Mouse (Mus musculus) Muller cell, postnatal 12 days (primary cell): ENCODE results near the gene Spns2.

Experiments
- DNase-seq: peaks from one replicate; pipeline ENCODE4 v3.0.0-alpha.2; 2015; ENCODE audit errors: inconsistent ontology term

The Spns2 gene

GRCm38 (mm10) chr11:72489881-72490301 is at the start of gene Spns2:
Gene Spns2 (minus strand): TSS chr11:72489904.
- peak; percentile 86 for DNase-seq

DNA sequence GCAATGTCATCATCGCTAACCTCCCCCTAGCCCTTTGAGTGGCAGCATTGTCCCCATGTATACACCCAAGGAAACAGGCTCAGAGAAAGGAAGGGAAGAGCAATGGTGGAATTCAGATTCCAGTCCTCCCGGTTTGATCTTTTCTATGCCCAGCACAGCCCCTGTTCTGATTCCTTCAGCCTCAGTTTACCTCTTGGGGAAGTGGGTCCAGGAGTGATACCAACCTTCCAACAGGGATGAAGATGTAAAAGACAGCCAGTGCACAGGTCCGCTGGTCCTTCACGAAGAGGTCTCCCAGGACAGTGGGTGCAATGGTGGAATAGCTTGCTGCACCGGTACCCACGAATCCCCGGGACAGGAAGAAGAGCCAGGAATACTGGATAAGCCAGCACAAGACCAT is 49.1 kb upstream of the Spns2 start:
- no peak for DNase-seq

GRCm38 (mm10) chr11:72538037-72538755 is 48.5 kb upstream of the Spns2 start:
- no peak for DNase-seq

DNA sequence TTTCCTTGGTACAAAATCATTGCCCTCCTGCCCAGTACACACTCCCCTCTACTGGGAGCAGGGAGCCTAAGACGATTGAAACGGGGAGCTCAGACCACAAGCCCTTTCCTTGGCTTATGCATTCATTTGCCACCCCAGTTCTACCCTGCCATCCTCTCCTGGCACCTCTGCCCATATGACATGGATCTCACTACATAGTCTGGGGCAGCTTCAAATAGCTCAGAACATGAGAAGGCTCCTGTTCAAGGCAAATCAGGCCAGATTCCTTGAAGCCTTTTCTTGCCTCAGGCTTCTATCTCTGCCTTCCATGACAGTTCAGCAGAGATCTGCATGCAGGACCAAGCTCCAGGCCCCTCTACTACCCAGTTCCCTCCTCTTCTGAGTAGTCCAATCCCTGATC is 47.8 kb upstream of the Spns2 start:
- DNase-seq, result no peak

DNA sequence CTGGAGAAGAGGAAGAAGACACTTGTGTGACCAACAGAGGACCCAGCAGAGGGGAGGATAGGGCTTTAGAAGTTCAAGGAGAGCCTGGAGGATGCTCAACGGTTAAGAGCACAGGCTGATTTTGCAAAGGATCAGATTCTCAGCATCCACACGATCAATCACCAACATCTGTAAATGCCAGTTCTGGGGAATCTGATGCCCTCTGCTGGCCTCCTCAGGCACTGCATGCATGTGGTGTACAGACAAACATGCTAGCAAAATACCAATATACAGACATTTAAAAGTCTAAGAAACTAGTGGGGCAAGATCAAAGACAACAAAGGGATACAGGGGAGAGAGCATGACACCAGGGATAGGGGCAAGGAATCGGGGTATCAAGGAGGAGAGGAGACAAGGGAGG is 45.8 kb upstream of the Spns2 start:
- DNase-seq, result no peak

DNA sequence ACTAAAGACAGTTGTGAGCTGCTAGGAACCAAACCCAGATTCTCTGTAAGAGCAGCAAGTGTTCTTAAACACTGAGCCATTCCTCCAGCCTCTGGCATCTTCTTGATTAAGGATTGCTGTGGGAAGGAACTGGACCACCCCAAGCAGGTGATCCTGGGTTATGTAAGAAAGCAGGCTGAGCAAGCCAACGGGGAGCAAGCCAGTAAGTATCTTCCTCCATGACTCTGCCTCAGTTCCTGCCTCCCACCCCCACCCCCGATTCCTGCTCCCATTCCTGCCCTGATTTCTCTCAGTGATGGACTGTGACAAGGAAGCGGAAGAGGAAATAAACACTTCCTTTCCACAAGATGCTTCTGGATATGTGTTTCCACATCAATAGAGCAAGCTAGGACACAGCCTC is 43.2 kb upstream of the Spns2 start:
- DNase-seq, result no peak

DNA sequence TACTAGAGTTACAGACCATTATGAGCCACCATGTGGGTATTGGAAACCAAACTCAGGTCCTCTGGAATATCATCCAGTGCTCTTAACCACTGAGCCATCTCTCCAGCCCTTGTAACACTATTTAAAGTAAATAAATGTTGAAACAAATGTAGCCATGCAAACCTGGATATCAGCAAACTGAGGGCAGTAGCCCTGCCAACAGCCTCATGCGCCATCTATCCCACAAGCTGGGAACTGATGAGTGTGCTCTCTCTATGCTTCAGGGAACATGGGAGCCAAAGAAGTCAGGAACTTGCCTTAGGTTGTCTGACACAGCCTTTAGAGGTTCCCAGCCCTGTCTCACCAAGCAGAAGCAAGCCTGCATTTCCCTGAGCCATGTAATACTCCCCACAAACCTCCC is 41.9 kb upstream of the Spns2 start:
- no peak for DNase-seq

DNA sequence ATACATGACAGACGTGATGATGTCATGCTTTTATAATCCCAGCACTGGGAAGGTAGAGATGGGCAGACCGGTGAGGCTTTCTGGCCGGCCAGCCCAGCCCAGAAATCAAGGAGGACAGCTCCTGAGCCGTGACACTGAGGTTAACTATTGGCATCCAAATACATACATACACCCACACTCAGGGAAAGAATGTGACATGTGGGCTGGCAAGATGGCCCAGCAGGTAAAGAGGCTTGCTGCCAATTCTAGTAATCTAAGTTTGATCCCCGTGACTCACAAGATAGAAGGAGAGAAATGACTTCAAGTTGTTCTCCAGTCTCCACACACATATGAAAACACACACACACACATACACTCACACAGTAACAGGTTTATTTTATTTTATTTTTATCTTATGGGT is 41.4 kb upstream of the Spns2 start:
- DNase-seq, result no peak

DNA sequence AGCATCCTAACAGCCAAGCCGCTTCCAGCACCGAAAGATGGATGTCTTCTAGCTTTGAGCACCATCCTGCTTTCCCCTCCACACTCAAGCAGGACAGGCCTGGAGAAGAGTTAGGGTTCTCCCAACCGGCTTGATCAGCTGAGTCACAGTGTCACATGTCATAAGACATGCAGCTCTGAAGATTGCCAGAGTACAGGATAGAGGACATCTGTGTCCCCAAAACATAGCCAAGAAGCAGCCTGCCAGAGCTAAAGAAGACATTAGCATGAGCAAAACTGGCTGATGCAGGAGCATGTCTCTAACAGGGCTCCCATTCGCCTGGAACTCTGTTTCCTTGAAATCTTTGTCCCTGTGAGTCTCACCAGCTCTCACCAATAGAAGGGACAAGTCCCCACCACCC is 36.5 kb upstream of the Spns2 start:
- no peak for DNase-seq

- no peak for DNase-seq
These were observed 34.0 kb upstream of the Spns2 start for GRCm38 (mm10) chr11:72523711-72524110.

DNA sequence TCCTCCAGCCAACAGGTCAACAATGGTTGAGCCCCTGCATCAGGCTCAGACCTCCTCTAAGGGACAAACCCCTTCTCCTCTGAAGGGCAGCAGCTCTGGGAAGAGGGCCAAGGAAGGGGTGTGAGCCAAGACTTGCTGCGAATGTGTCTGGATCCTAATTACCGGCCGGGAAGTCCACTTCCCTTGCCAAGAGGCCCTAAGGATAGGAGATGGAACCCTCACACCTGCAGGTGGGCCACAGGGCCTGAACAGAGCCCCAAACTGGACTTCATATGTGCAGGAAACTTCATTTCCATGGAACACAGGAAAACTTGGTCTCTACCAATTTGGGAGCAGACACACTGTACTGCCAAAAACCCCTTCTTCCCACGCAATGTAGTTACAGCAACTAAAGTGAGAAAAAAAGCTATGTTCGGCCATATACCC is 32.9 kb upstream of the Spns2 start:
- DNase-seq, result peak; percentile 77

DNA sequence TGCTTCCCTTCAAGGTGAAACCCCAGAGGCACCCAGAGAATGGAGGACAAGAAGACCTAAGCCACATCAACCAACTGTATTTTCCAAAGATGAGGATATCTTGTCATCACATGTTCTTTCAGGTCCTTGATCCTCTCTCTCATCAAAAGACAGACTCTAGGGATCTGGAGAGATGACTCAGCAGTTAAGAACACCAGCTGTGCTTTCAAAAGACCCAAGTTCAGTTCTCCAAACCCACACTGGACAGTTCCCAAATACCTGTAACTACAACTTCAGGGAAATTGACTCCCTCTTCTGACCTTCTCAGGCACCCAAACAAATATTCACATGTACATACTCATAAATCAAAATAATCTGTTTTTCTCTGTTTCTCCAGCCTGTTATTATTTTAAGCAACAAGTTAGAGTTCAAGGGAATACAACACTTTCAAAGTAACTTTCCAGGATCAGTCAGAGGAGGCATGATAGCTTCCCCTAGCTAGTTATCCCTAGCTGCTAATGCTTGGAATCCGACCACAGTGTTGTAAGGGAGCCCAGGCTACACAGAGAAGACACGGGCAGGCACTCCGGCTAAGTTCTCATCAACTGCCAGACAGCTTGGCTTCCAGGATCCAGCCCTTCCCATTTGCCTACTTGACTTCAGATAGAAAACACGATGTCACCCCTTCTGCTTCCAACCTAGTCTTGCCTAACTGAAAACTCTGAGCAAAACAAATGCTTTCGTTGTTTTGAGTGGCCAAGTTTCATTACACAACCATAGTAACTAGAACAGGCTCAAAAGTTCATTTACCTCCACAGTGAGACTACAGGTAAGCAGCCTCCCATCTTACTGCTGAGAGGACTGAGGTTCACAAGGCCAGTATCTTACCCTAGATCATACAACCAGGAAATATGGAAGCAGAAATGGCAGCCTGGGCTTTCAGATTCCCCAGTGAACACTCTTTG is 32.2 kb upstream of the Spns2 start:
- DNase-seq, result no peak

- DNase-seq, result peak; percentile 49
These were observed 30.2 kb upstream of the Spns2 start for GRCm38 (mm10) chr11:72519895-72520294.

- no peak for DNase-seq
These were observed 29.5 kb upstream of the Spns2 start for GRCm38 (mm10) chr11:72519189-72519588.

DNA sequence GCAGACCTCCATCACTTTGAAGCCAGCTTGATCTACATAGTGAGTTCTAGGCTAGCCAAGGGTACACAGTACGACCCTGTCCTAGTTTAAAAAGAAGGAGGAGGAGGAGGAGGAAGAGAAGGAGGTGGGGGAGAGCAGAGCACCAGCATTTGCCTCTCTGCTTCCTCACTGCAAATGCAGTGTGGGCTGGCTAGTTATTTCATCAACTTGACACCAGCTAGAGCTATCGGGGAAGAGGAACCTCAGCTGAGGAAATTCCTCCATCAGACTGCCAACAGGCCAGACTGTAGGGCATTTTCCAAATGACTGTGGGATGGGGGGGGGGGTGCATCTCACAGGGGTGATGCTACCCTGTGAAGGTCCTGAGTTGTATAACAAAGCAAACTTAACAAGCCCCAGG is 28.7 kb upstream of the Spns2 start:
- DNase-seq, result no peak

GRCm38 (mm10) chr11:72514967-72515366 is 25.3 kb upstream of the Spns2 start:
- DNase-seq, result no peak

DNA sequence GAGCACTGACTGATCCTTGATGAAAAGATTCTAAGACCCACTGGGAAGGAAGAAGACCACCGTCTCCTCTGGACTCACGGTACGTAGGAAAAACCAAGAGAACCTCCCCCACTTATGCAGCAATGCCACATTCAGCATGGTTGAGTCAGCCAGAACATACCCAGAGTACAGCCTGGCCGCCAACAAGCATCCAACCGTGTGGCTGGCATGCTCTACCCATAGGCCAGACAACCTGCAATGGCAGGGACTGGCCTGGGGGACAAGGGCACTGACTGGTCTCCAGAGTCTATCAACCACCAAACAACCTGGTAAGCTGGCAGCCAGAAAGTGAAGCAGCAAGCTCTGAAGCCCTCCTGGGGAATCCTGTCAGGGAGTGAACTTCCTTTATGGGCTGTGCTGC is 18.9 kb upstream of the Spns2 start:
- no peak for DNase-seq

DNA sequence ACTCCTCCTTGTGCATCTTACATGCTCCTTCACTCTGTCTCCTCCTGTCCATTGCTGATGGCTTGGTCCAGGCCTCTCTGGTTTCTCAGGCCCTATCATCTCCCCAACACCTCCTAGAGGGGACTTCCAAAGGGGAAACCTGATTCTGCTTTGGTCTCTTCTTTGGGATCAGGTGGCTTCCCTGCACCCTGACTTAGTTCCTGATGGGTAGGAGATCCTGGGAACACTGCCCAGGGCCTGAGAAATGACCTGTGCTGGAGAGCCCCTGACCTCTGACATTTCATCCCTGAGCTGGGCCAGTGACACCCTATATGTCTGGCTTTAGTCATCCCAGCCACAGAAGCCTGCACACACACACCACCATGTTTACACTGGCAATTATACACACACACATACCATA is 17.9 kb upstream of the Spns2 start:
- DNase-seq, result no peak

DNA sequence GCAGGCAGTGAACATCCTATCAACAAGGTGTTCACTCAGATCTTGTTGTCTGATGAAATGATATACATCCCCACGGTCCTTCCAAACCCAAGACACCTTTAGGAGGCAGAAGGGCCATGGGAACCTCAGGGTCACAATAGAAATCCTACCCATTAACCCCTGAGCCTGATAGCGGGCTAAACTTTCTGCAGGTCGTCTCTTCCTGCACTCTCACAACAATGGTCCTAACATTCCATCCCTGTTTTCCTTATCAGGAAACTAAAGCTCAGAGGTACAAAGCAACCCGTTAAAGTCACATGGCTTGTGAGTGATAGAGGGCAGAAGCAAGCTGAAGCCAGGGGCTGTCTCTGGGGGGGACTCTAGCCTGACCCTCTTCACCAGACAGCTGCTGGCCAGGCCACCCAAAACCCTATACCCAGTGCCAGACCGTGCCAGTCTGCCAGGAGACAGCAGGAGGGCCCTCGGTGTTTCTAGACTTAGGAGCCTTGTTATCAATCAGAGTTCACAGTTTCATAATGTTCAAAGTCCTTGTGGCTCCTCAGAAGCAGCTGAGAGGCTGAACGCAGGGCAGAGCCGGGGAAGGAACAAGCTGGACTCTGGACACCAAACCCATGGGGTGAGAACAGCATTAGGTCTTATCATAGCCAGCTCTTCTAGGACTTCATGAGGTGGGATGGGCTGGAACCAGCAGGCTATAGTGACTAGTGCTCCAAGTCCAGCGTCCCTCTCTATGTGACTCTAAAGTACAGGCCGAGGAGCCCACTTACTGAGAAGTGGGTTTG is 14.5 kb upstream of the Spns2 start:
- no peak for DNase-seq

DNA sequence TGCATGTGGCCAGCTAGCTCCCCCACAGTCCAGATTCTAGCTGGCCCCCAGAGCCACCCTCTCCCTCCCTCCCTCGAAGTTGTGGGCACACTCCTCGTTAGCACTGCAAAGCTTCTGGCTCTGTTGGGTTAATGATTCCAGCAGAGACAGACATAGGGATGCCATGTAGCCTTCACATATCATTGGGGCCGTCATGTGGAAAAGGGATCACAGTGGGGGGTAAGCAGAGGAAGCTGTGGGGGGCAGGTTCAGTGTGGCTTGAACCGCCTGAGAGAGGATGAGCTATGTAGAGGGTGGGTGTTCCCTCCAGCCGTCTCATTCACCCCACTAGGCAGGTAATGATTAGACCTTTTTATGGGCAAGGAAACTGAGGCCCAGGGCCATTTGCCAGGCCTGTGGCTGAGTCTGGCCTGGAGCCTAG is 13.8 kb upstream of the Spns2 start:
- DNase-seq, result peak; percentile 75

DNA sequence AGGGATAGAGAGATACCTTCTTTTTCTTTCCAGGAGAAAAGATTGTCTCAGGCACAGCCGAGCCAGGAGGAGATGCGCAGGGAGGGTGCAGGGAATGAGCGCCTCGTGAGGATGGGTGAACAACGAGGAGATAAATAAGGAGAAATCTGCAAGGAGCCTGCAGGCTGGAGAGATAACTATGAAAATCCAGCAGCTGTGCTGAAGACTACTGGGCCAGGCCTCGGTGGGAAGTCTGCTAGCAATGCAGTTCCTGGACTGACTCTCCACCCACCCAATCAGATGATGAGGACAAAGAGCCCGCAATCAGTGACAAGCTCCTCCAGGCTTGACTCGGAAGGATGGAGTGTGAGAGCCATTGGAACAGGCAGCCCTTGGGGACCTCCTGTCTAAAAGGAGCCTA is 12.5 kb upstream of the Spns2 start:
- DNase-seq, result peak; percentile 43

GRCm38 (mm10) chr11:72501426-72502002 is 11.8 kb upstream of the Spns2 start:
- peak; percentile 89 for DNase-seq
